Mouse (Mus musculus) heart, postnatal 0 days (tissue): Measurements from ENCODE around the gene Lhcgr.

ENCODE experiments used
- CTCF ChIP-seq: IDR thresholded peaks from 2 replicates; pipeline ENCODE4 v1.5.1; 2016; ENCODE audit warnings: antibody characterized with exemption, control low read depth, low read depth
- EP300 ChIP-seq: IDR thresholded peaks from 2 replicates; pipeline ENCODE4 v1.6.1; 2016; ENCODE audit warnings: antibody characterized with exemption, low read depth

GRCm38 (mm10) chr17:88786385-88786784 is 5.4 kb downstream of the Lhcgr start:
- TF ChIP-seq CTCF = no peak
- no peak for TF ChIP-seq EP300
